Mouse (Mus musculus) liver, postnatal 0 days (tissue): ENCODE measurements at regions not wholly inside any gene's neighbourhood (a gene's known extent, or its start where the extent isn't known, plus 50 kb on each side); places are given as distances from the start of the nearest gene placed in this dataset.

ENCODE experiments used
- ATAC-seq: fragments of 200-750 bp; cut with Nextera tagmentation; 2 replicates; pipeline ENCODE4 v1.8.0; 2017; ENCODE audit warnings: mild to moderate bottlenecking, moderate library complexity
- DNase-seq: peaks from one replicate; pipeline ENCODE4 v3.0.0-alpha.2; 2016
- H3K27ac ChIP-seq: fragments of 300-500 bp; sonication (generic); 2 replicates; pipeline ENCODE4 v1.5.1; 2014; ENCODE audit warnings: antibody characterized with exemption, moderate library complexity, mild to moderate bottlenecking, low read depth
- H3K27me3 ChIP-seq: fragments of 300-500 bp; sonication (generic); 2 replicates; pipeline ENCODE4 v1.6.1; 2014; ENCODE audit warnings: low read length, control low read depth, mixed read lengths; ENCODE audit not compliant: insufficient read depth
- H3K36me3 ChIP-seq: fragments of 300-500 bp; sonication (generic); replicated peaks from 2 replicates; pipeline ENCODE4 v1.6.1; 2014; ENCODE audit warnings: mild to moderate bottlenecking, control low read depth, low read length, moderate library complexity, mixed read lengths; ENCODE audit not compliant: insufficient read depth
- H3K4me1 ChIP-seq: fragments of 300-500 bp; sonication (generic); 2 replicates; pipeline ENCODE4 v1.6.1; 2014; ENCODE audit warnings: antibody characterized with exemption, mild to moderate bottlenecking, control low read depth; ENCODE audit not compliant: insufficient read depth
- H3K4me2 ChIP-seq: fragments of 300-500 bp; sonication (generic); 2 replicates; pipeline ENCODE4 v1.6.1; 2014; ENCODE audit warnings: low read depth, mild to moderate bottlenecking, low read length, moderate library complexity, mixed read lengths
- H3K4me3 ChIP-seq: fragments of 300-500 bp; sonication (generic); 2 replicates; pipeline ENCODE4 v1.5.1; 2014; ENCODE audit warnings: low read depth, low read length
- H3K9ac ChIP-seq: fragments of 300-500 bp; sonication (generic); replicated peaks from 2 replicates; pipeline ENCODE4 v1.6.1; 2014; ENCODE audit warnings: mild to moderate bottlenecking, moderate library complexity
- H3K9me3 ChIP-seq: fragments of 300-500 bp; sonication (generic); 2 replicates; pipeline ENCODE4 v1.6.1; 2016; ENCODE audit warnings: mild to moderate bottlenecking, control low read depth, low read length, mixed read lengths
- CTCF ChIP-seq: sonication (generic); IDR thresholded peaks from 2 replicates; pipeline ENCODE4 v1.5.1; 2016; ENCODE audit warnings: antibody characterized with exemption, low read depth
- EP300 ChIP-seq: IDR thresholded peaks from 2 replicates; pipeline ENCODE4 v1.6.1; 2016; ENCODE audit warnings: antibody characterized with exemption, low read depth, mild to moderate bottlenecking
- WGBS: fragments of 180-500 bp; shearing (Covaris S2); extraction: QIAGEN DNeasy Blood & Tissue Kit; methylation state at CpG from one replicate; pipeline ENCODE4 v1.1.7; 2014; ENCODE audit not compliant: insufficient replicate concordance; 5-methylcytosine and 5-hydroxymethylcytosine counted together

- DNase-seq: no peak
These were observed 555.6 kb downstream of the Plekhb2 start for GRCm38 (mm10) chr1:35405418-35405817.

GRCm38 (mm10) chr1:35415646-35416045 is 565.9 kb downstream of the Plekhb2 start:
- Histone ChIP-seq H3K9me3 (no peaks in the 10 kb centered on the region), H3K36me3 (no peaks in the 10 kb centered on the region), H3K4me2 (no peak overlapping the region), H3K4me1 (no peaks in the 10 kb centered on the region), H3K27me3 (no peaks in the 10 kb centered on the region), H3K4me3 (no peak overlapping the region), H3K9ac (no peak overlapping the region), H3K27ac (no peak overlapping the region)
- WGBS: 55% methylated on average over 1 of the region's 1 CpGs
- no peak for ATAC-seq
- TF ChIP-seq EP300 (no peak), CTCF (no peak)
- no peak for DNase-seq

More at GRCm38 (mm10) chr1:35405418-35405817, 555.6 kb downstream of the Plekhb2 start:
- TF ChIP-seq EP300: no peak
- no peak for TF ChIP-seq CTCF
- no peak overlapping the region for H3K4me2 ChIP-seq
- H3K27me3 ChIP-seq: no peaks in the 10 kb centered on the region
- H3K9me3 ChIP-seq: no peaks in the 10 kb centered on the region
- no peak for ATAC-seq
- no peaks in the 10 kb centered on the region for H3K36me3 ChIP-seq
- H3K27ac ChIP-seq: no peak overlapping the region
- 81% methylated on average over 6 of the region's 6 CpGs for WGBS
- H3K4me3 ChIP-seq: no peak overlapping the region
- H3K4me1 ChIP-seq: no peaks in the 10 kb centered on the region
- H3K9ac ChIP-seq: no peak overlapping the region

GRCm38 (mm10) chr1:35428126-35428840 is 578.5 kb downstream of the Plekhb2 start:
- Histone ChIP-seq H3K4me1 (no peaks in the 10 kb centered on the region), H3K9ac (no peak overlapping the region), H3K27me3 (no peaks in the 10 kb centered on the region), H3K36me3 (no peaks in the 10 kb centered on the region), H3K9me3 (no peaks in the 10 kb centered on the region), H3K4me3 (no peak overlapping the region), H3K27ac (no peak overlapping the region), H3K4me2 (no peak overlapping the region)
- ATAC-seq (no peak), DNase-seq (no peak)
- no peak for TF ChIP-seq EP300
- no peak for TF ChIP-seq CTCF
- WGBS: 78% methylated on average over 8 of the region's 8 CpGs

GRCm38 (mm10) chr1:35429471-35429870 is 579.7 kb downstream of the Plekhb2 start:
- ATAC-seq: no peak
- no peaks in the 10 kb centered on the region for H3K9me3 ChIP-seq
- no peak overlapping the region for H3K27ac ChIP-seq
- DNase-seq: no peak
- no peaks in the 10 kb centered on the region for H3K27me3 ChIP-seq
- WGBS: 55% methylated on average over 1 of the region's 1 CpGs
- no peak for TF ChIP-seq EP300
- no peak for TF ChIP-seq CTCF
- no peaks in the 10 kb centered on the region for H3K36me3 ChIP-seq
- no peak overlapping the region for H3K9ac ChIP-seq
- H3K4me2 ChIP-seq: no peak overlapping the region
- H3K4me1 ChIP-seq: no peaks in the 10 kb centered on the region
- no peak overlapping the region for H3K4me3 ChIP-seq

- Histone ChIP-seq H3K9ac (no peak overlapping the region), H3K4me3 (no peak overlapping the region), H3K36me3 (no peaks in the 10 kb centered on the region), H3K4me1 (no peaks in the 10 kb centered on the region), H3K27me3 (no peaks in the 10 kb centered on the region), H3K9me3 (no peaks in the 10 kb centered on the region), H3K4me2 (no peak overlapping the region), H3K27ac (no peak overlapping the region)
- no peak for TF ChIP-seq EP300
- no peak for TF ChIP-seq CTCF
- 75% methylated on average over 3 of the region's 3 CpGs for WGBS
- ATAC-seq: no peak
- DNase-seq: no peak
These were observed 585.9 kb downstream of the Plekhb2 start for GRCm38 (mm10) chr1:35435721-35436120.

- TF ChIP-seq EP300 (no peak), CTCF (peak; percentile 31; the same call in 1 of the 2 replicates)
- no peak overlapping the region for H3K27ac ChIP-seq
- ATAC-seq (no peak), DNase-seq (no peak)
- no peaks in the 10 kb centered on the region for H3K4me1 ChIP-seq
- no peaks in the 10 kb centered on the region for H3K9me3 ChIP-seq
- H3K27me3 ChIP-seq: no peaks in the 10 kb centered on the region
- H3K36me3 ChIP-seq: no peaks in the 10 kb centered on the region
- no peak overlapping the region for H3K9ac ChIP-seq
- H3K4me3 ChIP-seq: no peak overlapping the region
- no peak overlapping the region for H3K4me2 ChIP-seq
These were observed 597.6 kb downstream of the Plekhb2 start for GRCm38 (mm10) chr1:35447345-35447744.
